Mouse (Mus musculus): ENCODE data around the gene Cyyr1. TPM values are rescaled to one million over a fixed set of nuclear protein-coding genes. Genes with fewer than 3 reads are reported as not detected.

Cyyr1 gene
- polyA plus RNA-seq, 1 experiment from 2014 or later = 6.4 TPM

DNA sequence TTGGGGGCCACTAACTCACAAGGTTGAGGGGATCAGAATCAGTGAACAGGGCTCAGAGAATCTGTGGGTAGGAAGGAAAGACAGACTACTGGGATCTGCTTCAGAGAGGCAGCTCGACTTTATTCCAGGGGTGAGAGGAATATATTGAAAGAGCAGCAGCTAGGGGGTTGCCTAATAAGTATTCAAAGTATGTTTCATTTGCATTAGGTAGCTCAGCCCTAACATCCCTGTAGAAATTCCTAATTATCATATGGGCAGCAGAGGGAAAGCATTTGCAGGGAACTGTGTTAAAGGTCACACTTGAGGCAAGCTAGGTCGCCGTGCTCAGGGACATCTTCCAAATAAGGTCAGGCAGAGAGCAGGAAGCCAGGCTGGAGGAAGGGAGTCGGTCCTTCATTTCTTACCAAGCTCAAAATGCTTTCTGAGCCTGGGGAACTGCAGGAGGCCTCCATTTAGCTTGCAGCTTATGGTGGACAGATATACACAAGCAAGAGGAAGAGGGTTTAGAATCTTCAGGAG, 159.7 kb downstream of the Cyyr1 start:
- Histone ChIP-seq H3K27me3 (ENCODE audit: insufficient read depth, low read length) (no peaks in the 10 kb centered on the region), H3K4me2 (replicated peaks; ENCODE audit: low read depth, low read length) (no peak overlapping the region), H3K4me3 (ENCODE audit: low read length) (no peak overlapping the region), H3K9ac (replicated peaks; ENCODE audit: low read length) (no peak overlapping the region), H3K27ac (ENCODE audit: low read length) (no peak overlapping the region), H3K36me3 (ENCODE audit: insufficient read depth, low read length) (no peaks in the 10 kb centered on the region), H3K9me3 (ENCODE audit: low read length) (no peaks in the 10 kb centered on the region), H3K4me1 (ENCODE audit: insufficient read depth, low read length) (peaks cover 5% of the 10 kb centered on the region; the same call in 1 of the 2 replicates)
- no peak for ATAC-seq (ENCODE audit: low FRiP score, low TSS enrichment)
- 23% methylated on average over 4 of the region's 4 CpGs for WGBS

GRCm38 (mm10) chr16:85386801-85387200, 166.4 kb downstream of the Cyyr1 start:
- H3K36me3 ChIP-seq (ENCODE audit: insufficient read depth, low read length) = no peaks in the 10 kb centered on the region
- H3K9me3 ChIP-seq (ENCODE audit: low read length) = no peaks in the 10 kb centered on the region
- H3K9ac ChIP-seq (replicated peaks; ENCODE audit: low read length) = no peak overlapping the region
- ATAC-seq (ENCODE audit: low FRiP score, low TSS enrichment) = no peak
- H3K27me3 ChIP-seq (ENCODE audit: insufficient read depth, low read length) = no peaks in the 10 kb centered on the region
- no peak overlapping the region for H3K4me2 ChIP-seq (replicated peaks; ENCODE audit: low read depth, low read length)
- H3K27ac ChIP-seq (ENCODE audit: low read length) = no peak overlapping the region
- H3K4me3 ChIP-seq (ENCODE audit: low read length) = no peak overlapping the region
- 40% methylated on average over 5 of the region's 5 CpGs for WGBS
- H3K4me1 ChIP-seq (ENCODE audit: insufficient read depth, low read length) = no peaks in the 10 kb centered on the region

Other genes starting within 250 kb of the Cyyr1 start
- 116 and 125 TPM in 2 replicates for gene Adamts1, start 249.7 kb upstream of the Cyyr1 start, polyA plus RNA-seq (2015; fragmentation: Nextera tagmentation; extraction: Ambion mirVana)